Mouse (Mus musculus) ovary, postnatal 36 days (tissue): ENCODE results near the gene Mindy4.
A peak's percentile ranks its signal among the peaks of the same experiment; 100 is the strongest.

Source experiments
- DNase-seq: peaks from one replicate; pipeline ENCODE4 v3.0.0; 2022; ENCODE audit warnings: low spot score, mixed read lengths

The Mindy4 gene

GRCm38 (mm10) chr6:55300704-55301103 is 97.5 kb downstream of the Mindy4 start:
- no peak for DNase-seq

- DNase-seq: no peak
These were observed 107.0 kb downstream of the Mindy4 start for GRCm38 (mm10) chr6:55310179-55310578.

- DNase-seq: no peak
These were observed 108.8 kb downstream of the Mindy4 start for GRCm38 (mm10) chr6:55311962-55312361.

- no peak for DNase-seq
These were observed 110.7 kb downstream of the Mindy4 start for GRCm38 (mm10) chr6:55313893-55314292.

GRCm38 (mm10) chr6:55314628-55315027 is 111.4 kb downstream of the Mindy4 start:
- no peak for DNase-seq

- no peak for DNase-seq
These were observed 115.4 kb downstream of the Mindy4 start for GRCm38 (mm10) chr6:55318597-55318996.

GRCm38 (mm10) chr6:55319585-55320551 is 116.7 kb downstream of the Mindy4 start:
- DNase-seq: no peak

DNA sequence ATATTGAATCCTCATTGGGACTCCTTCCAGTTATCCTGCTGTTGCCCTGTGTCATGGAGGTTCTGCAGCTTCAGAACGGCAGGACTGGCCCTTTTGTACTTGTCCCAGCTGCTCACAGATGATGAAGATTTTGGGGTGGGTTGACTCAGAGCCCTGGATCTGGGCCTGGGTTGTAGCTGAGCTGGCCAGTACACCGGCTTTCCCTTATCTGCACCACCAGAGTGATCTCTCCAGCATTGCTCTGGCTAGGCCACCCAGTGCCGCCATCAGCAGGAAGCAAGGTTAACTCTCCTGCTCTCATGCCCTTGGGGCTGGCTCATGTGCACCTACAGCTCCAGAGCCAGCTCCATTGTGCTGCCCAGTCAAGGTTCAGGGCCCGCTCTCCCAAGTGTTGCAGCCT is 117.7 kb downstream of the Mindy4 start:
- DNase-seq: no peak

DNA sequence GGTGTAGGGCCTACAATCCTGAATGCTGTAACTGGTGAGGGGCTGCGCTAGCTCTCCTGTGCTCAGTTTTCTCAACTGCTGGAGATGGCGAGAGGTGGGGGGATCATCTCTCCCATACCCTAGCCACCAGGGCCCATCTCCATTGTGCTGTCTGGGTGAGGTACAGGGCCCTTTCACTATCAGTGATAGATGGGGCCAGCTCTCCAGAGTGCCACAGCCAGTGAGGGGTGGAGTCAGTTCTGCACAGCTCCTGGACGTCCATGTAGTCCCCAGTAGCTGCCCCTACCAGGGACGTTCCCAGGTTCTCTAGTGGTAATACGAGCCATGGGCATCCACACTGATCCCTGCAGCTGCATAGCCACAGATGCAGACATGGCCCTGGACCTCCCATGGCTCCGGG is 118.3 kb downstream of the Mindy4 start:
- no peak for DNase-seq

- DNase-seq: no peak
These were observed 119.8 kb downstream of the Mindy4 start for GRCm38 (mm10) chr6:55322980-55323379.

GRCm38 (mm10) chr6:55323908-55324634 is 120.9 kb downstream of the Mindy4 start:
- no peak for DNase-seq

DNA sequence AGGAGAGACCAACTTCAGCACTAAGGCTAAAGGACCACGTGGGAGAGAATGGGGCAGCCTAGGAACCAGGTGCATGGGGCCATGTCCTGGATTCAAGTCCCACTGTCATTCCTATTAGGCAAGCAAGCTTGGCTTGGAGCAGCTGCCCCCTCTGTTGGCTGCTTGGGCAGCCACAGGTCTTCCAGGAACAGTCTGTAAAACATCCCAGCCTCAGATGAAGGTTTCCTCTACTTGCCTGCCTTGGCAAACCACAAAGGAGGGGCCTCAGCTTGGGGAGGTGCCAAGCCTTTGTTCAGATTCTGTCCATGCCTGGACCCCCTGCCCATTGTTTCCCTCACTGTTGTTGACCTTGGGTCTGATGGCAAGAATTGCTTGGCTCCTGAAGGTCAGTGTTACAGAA is 121.6 kb downstream of the Mindy4 start:
- DNase-seq: no peak

GRCm38 (mm10) chr6:55326299-55326698 is 123.1 kb downstream of the Mindy4 start:
- DNase-seq: no peak

DNA sequence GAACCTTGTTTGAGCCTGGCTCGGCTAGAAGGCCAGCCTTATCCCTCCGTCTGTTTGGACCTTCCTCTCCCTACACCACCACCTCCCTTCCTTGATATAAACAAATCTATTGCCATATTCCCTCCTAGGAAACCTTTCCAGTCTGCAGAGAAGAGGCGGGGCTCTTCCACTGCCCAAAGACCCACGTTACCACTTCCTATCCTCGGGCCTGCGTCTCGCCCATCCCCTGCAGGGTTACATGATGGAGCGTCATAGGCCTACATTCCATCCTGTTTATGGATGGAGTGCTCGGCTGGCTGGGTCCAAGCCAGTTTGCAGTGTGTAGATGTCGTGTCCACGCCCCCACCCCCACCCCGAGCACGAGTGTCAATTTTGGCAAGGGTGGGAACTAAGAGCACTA is 124.1 kb downstream of the Mindy4 start:
- DNase-seq: no peak

DNA sequence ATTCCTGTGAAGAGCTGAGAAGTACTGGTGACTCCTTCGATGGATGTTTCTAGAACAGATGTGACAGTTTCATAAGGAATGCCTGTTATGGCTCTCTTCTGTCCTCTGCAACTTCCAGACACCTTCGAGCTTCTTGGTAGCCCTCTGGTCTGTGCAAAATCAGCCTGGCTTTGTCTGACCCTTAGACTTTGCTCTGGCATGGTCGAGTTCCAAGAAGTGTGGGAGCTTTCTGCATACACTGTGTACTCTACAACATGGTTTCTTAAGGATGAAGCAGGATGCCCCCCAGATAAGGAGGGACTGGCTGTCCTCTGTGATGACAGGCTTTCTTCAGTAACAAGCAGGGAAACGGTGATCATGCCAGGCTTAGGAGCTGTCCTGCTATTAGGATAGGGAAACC is 125.0 kb downstream of the Mindy4 start:
- no peak for DNase-seq

GRCm38 (mm10) chr6:55331315-55331714 is 128.1 kb downstream of the Mindy4 start:
- no peak for DNase-seq

DNA sequence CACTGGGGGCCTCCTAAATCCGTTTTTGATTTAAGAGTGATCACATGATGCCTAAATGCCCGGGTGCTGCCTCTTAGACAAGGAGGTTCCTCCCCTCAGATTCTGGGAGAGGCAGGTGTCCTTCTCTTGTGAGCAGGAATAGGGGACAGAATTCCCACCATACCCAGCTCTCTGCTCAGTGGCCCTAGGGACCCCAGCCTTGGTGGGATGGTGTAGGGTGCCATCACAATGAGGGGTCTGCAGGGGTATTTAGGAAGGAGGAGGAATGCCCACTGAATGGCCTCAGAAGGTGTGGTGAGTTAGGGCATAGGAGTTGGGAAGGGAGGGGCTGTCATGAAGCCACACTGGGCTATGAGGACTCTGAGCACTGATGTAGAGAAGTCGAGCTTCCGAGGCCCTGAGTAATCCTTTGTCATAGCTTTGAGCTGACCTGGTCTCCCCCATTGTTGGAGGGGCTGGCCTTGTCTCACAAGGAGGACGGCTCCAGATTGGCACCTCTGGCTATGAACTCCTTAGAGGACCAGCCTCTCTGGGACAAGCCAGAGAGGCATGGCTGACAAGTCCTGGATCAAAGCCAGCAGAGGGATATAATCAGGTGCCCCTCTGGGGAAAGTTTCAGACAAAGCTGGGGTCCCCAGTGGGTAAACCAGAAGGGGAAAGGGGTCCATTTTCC is 129.1 kb downstream of the Mindy4 start:
- no peak for DNase-seq

DNA sequence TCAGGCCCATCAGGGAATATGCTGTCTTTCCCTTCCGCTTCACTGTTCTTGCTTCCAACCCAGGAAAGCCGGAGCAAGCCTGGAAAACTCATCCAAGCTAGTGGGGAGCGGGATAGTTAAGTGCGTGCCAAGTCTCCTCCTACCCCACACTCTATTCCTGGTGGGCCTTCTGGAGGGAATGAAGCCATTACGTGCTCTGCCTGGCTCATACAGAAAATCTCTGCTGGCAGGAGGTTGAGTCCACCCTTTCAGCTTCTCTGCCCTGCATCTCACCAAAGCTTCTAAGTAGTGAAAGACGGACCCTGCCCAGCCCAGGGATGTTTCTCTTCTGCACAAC is 129.6 kb downstream of the Mindy4 start:
- no peak for DNase-seq

GRCm38 (mm10) chr6:55335989-55336514 is 132.9 kb downstream of the Mindy4 start, which contains the start of gene Aqp1:
Aqp1 (plus strand) TSS chr6:55336432.
- DNase-seq: peak; percentile 44

DNA sequence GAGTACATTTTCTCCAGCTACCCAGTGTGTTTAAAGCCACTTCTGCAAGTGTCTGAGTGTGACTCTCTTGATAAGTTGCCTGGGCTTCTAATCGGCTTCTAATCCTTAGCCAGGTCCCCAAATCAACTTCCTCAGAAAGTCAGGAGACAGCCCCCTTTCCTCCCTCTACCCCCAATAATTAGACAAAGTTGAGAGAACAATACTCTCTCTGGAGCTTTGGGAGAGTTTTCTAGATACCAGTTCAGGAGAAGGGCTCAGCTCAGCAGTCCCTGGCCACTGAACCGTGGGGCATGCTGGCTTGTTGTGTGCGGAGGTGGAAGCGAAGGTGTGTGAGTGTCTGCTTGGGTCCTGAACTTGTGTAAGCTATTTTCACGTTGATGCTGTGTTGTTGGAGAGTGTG is 134.1 kb downstream of the Mindy4 start:
- DNase-seq: no peak

DNA sequence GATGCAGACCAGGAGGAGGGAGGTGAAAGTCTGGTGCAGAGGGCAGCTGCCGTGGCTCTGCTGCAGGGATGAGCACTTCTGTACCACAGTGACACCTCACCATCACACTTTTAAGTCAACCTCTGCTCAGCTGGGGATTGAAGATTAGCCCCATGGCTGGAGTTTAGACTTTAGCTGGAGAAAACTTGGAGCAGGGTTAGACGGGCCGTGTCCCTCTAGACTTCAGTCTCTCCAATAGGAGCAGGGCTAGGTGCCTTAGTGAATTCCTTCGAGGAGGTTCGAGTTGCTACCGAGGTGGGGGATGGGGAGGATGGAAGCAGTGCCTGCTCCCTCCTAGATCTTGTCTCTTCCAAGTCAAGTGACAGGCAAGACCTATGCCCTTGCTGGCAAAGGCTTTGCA is 134.9 kb downstream of the Mindy4 start:
- DNase-seq: no peak
